In the genomic region with DNA sequence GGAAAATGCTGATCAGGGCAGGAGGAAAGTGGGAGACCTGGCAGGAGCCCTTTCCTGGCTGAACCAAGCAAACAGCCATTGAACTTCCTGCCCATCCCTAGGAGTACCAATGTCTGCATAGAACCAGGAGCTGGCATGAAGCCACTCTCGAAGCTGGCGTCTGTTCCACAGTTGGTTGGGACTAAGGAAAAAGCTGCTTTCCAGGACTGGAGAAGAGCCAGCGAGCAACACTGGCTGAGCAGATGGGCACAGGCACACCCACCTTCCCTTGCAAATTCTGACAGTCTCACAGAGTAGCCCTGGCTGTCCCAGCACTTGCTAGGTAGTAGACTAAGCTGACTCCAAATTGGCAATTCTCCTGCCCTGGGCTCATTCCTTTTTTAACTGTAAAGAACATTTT, we compare ENCODE assay signal across 9 mouse cellular contexts. TPM values are rescaled to one million over a fixed set of nuclear protein-coding genes. Genes with fewer than 3 reads are reported as not detected.
DNase-seq lines count a peak whose midpoint lies in the region; ATAC-seq lines count a peak whose summit lies in the region.
"Had no signal": no experiment of that assay in that cellular context is flagged by ENCODE, and none has a peak within 500 bp of the region (broad histone marks: within the 10 kb centered on the region; RNA-seq: fewer than 3 reads in every experiment).

No protein-coding gene starts in this region.

- no peaks in the 10 kb centered on the region for H3K9me3 ChIP-seq in stomach, embryonic 16.5 days (replicated peaks; ENCODE audit: control insufficient read depth, low read length)

- WGBS in stomach, embryonic 16.5 days = 74% methylated on average over 3 of the region's 3 CpGs

- no peak overlapping the region for H3K9ac ChIP-seq in stomach, embryonic 16.5 days (ENCODE audit: low read length)
- H3K9ac ChIP-seq: liver, embryonic 14.5 days had no signal

- peak; percentile 34 to 43 for DNase-seq in heart, adult 18-20 months
- no peak for DNase-seq in heart, postnatal 25 days (ENCODE audit: low spot score)
- DNase-seq in thymus, postnatal 14 days = peak; percentile 1
- DNase-seq in thymus, postnatal 36 days = no peak
- DNase-seq in frontal cortex, postnatal 25 days (ENCODE audit: low spot score in 2 of 2) = peak; percentile 61 to 74
- DNase-seq in left cerebral cortex, postnatal 25 days (ENCODE audit: low spot score in 2 of 2) = peak; percentile 87 to 98
- DNase-seq in spleen, postnatal 14 days (ENCODE audit: low spot score in 2 of 2) = no peak

- no peaks in the 10 kb centered on the region for H3K36me3 ChIP-seq in stomach, embryonic 16.5 days (ENCODE audit: control insufficient read depth, insufficient read depth, low read length)

- ATAC-seq in stomach, embryonic 16.5 days (ENCODE audit: insufficient read depth, low FRiP score) = no peak

- H3K4me2 ChIP-seq in stomach, embryonic 16.5 days (ENCODE audit: low read depth, low read length) = no peak overlapping the region

- 0 out of 2 replicates have a peak overlapping the region, but pooled peaks have one; percentile 1 for H3K27ac ChIP-seq in stomach, embryonic 16.5 days (ENCODE audit: low read length)
- H3K27ac ChIP-seq: liver, embryonic 14.5 days had no signal

- no peaks in the 10 kb centered on the region for H3K27me3 ChIP-seq in stomach, embryonic 16.5 days (ENCODE audit: control insufficient read depth, insufficient read depth, low read length)

- intact Hi-C loops in heart, postnatal 25 days (cut with DNase I) = loop anchor here (5.0 kb wide), 2 partner anchors 32 to 72 kb away; no protein-coding TSS in a partner anchor
- intact Hi-C loops in left cerebral cortex, postnatal 25 days (cut with DNase I) = loop anchor here (5.0 to 10.0 kb wide), 2 partner anchors 72 to 215 kb away; no protein-coding TSS in a partner anchor

- H3K4me1 ChIP-seq in stomach, embryonic 16.5 days (ENCODE audit: control insufficient read depth, insufficient read depth, low read length) = peaks cover 23% of the 10 kb centered on the region

- H3K4me3 ChIP-seq in stomach, embryonic 16.5 days (replicated peaks; ENCODE audit: low read length) = no peak overlapping the region

RNA-seq across cellular contexts. Expression of gene Ccin, which starts 3.5 kb away (rescaled TPM):
- not detected for total RNA-seq in heart, adult 18-20 months (2021)
- not detected for total RNA-seq in heart, postnatal 25 days (2021)
- total RNA-seq in left cerebral cortex, postnatal 25 days (2021) = not detected
- not detected in 2 replicates for polyA plus RNA-seq in stomach, embryonic 16.5 days (2015; fragmentation: Nextera tagmentation; extraction: Ambion mirVana)

RNA-seq across cellular contexts. Expression of gene Glipr2, which starts 22.5 kb away (rescaled TPM):
- total RNA-seq in heart, adult 18-20 months (2021) = 1 to 10 TPM; 3.3 to 4.4 TPM
- 1 to 10 TPM; 3.6 to 4.3 TPM for total RNA-seq in heart, postnatal 25 days (2021)
- 1 to 10 TPM; 2.7 to 2.9 TPM for total RNA-seq in left cerebral cortex, postnatal 25 days (2021)
- polyA plus RNA-seq in stomach, embryonic 16.5 days (2015; fragmentation: Nextera tagmentation; extraction: Ambion mirVana) = 105 and 120 TPM in 2 replicates

RNA-seq across cellular contexts. Expression of gene Clta, which starts 24.5 kb away (rescaled TPM):
- total RNA-seq in heart, adult 18-20 months (2021) = 10 to 100 TPM; 79.0 to 83.2 TPM
- total RNA-seq in heart, postnatal 25 days (2021) = 10 to 100 TPM; 77.8 to 84.2 TPM
- 100 to 1,000 TPM; 280 to 281 TPM for total RNA-seq in left cerebral cortex, postnatal 25 days (2021)
- polyA plus RNA-seq in stomach, embryonic 16.5 days (2015; fragmentation: Nextera tagmentation; extraction: Ambion mirVana) = 183 and 186 TPM in 2 replicates

Comparison
In these comparisons a context has a peak if more than half of its experiments do, and no peak if none do; other contexts are left out.
1. DNase-seq: peak in heart, adult 18-20 months (2 of 2), thymus, postnatal 14 days (single experiment), frontal cortex, postnatal 25 days (2 of 2) and left cerebral cortex, postnatal 25 days (2 of 2); none in heart, postnatal 25 days (single experiment), thymus, postnatal 36 days (0 of 2) and spleen, postnatal 14 days (0 of 2).